Mouse (Mus musculus) heart, embryonic 11.5 days (tissue): ENCODE measurements around the gene AI597479. TPM values are rescaled to one million over a fixed set of nuclear protein-coding genes. Genes with fewer than 3 reads are reported as not detected.
"Not testable (repeated sequence)": the region's sequence is repeated elsewhere in the genome, so short reads cannot be mapped to it uniquely, and the experiment has no call there.

ENCODE experiments used
- ATAC-seq: fragments of 200-750 bp; cut with Nextera tagmentation; replicated peaks from 2 replicates; pipeline ENCODE4 v1.8.0; 2017; ENCODE audit warnings: moderate library complexity; ENCODE audit not compliant: insufficient number of reproducible peaks, low FRiP score, low TSS enrichment
- H3K27ac ChIP-seq: fragments of 300-500 bp; sonication (generic); 2 replicates; pipeline ENCODE4 v1.5.1; 2014; ENCODE audit warnings: mild to moderate bottlenecking, low read depth, low read length
- H3K27me3 ChIP-seq: fragments of 300-500 bp; sonication (generic); 2 replicates; pipeline ENCODE4 v1.6.1; 2014; ENCODE audit warnings: mild to moderate bottlenecking, low read length, mixed read lengths; ENCODE audit not compliant: control insufficient read depth, insufficient read depth
- H3K36me3 ChIP-seq: fragments of 300-500 bp; sonication (generic); 2 replicates; pipeline ENCODE4 v1.6.1; 2014; ENCODE audit warnings: mild to moderate bottlenecking, low read length, moderate library complexity, mixed read lengths; ENCODE audit not compliant: control insufficient read depth, insufficient read depth
- H3K4me1 ChIP-seq: fragments of 300-500 bp; sonication (generic); 2 replicates; pipeline ENCODE4 v1.6.1; 2014; ENCODE audit warnings: low read length; ENCODE audit not compliant: control insufficient read depth, insufficient read depth
- H3K4me2 ChIP-seq: fragments of 300-500 bp; sonication (generic); 2 replicates; pipeline ENCODE4 v1.6.1; 2014; ENCODE audit warnings: mild to moderate bottlenecking, moderate library complexity
- H3K4me3 ChIP-seq: fragments of 300-500 bp; sonication (generic); 2 replicates; pipeline ENCODE4 v1.5.1; 2014; ENCODE audit warnings: low read depth, low read length
- H3K9ac ChIP-seq: fragments of 300-500 bp; sonication (generic); 2 replicates; pipeline ENCODE4 v1.6.1; 2014; ENCODE audit warnings: mild to moderate bottlenecking, low read depth, low read length, moderate library complexity
- H3K9me3 ChIP-seq: fragments of 300-500 bp; sonication (generic); replicated peaks from 2 replicates; pipeline ENCODE4 v1.6.1; 2016; ENCODE audit warnings: low read length; ENCODE audit not compliant: control insufficient read depth
- WGBS: fragments of 180-500 bp; shearing (Covaris S2); extraction: QIAGEN DNeasy Blood & Tissue Kit; methylation state at CpG from one replicate; pipeline ENCODE4 v1.1.7; 2014; ENCODE audit not compliant: insufficient replicate concordance; 5-methylcytosine and 5-hydroxymethylcytosine counted together
- polyA plus RNA-seq: library from polyadenylated mRNA; unstranded; fragments of >200 nt; fragmentation: Nextera tagmentation; extraction: Ambion mirVana; gene quantifications from 2 replicates; pipeline ENCODE4 v1.2.1, GENCODE M21; 2014

Gene AI597479
- polyA plus RNA-seq, 1 experiment from 2014 or later: 22.4 TPM

DNA sequence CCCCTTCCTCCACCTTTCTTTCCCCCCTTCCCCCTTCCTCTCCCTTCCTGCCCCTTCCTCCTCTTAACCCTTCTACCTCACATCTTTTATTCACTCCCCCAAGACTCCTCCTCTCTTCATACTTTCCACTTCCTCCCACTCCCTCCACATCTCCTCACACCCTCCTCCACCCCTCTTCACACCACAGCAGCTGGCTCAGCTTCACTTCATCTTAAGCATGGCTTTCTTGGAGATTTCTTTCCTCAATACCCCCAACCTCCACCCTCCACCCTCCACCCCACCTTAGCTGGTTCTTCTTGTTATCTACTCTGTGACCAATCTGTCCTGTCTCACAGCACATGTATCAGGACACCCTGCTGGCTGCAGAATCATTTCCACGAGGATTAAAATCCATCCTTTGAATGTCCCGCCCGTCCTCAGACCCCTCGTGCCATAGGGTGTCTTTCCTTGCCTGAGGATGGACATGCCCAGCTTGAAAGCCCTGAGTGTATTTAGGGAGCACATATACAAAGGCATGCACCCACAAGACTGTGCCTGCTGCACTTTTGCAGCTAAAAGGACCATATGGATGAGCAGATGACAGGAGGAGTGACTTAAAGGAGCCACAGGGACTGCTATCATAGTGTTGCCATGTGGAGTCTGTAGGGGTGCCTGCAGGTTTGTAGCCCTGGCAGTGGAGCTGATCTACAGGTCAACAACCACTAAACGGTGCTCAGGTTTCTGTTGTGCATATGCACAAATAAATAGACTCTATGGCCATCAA lies 31.9 kb downstream of the AI597479 start:
- H3K9ac ChIP-seq: no peak overlapping the region
- 69% methylated on average over 5 of the region's 5 CpGs for WGBS
- ATAC-seq: no peak
- H3K27ac ChIP-seq: no peak overlapping the region
- H3K9me3 ChIP-seq: no peaks in the 10 kb centered on the region
- H3K4me3 ChIP-seq: no peak overlapping the region
- H3K4me2 ChIP-seq: no peak overlapping the region
- peaks cover 17% of the 10 kb centered on the region for H3K4me1 ChIP-seq
- H3K36me3 ChIP-seq: peaks cover 19% of the 10 kb centered on the region
- H3K27me3 ChIP-seq: no peaks in the 10 kb centered on the region

DNA sequence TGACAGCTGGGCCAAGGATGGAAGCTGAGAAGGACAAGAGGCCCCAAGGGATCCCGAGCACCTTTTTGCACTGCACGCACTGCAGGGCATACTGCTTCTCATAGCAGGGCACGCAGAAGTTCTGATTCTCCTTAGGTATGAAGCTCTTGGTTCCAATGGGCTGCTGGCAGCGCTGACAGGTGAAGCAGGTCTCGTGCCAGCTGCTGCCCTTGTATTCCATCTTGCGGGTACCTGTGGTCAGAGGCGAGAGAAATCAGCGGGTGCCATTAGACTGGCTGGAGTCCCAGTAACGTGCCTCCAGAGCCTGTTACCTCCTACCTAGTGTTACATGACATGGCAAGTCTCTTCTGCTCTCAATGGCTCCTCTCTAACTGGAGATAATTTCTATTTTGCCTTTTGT lies 33.1 kb downstream of the AI597479 start:
- H3K4me2 ChIP-seq: no peak overlapping the region
- ATAC-seq: no peak
- WGBS: 84% methylated on average over 9 of the region's 9 CpGs
- peaks cover 17% of the 10 kb centered on the region for H3K4me1 ChIP-seq
- no peak overlapping the region for H3K27ac ChIP-seq
- H3K9me3 ChIP-seq: no peaks in the 10 kb centered on the region
- H3K36me3 ChIP-seq: peaks cover 28% of the 10 kb centered on the region
- no peaks in the 10 kb centered on the region for H3K27me3 ChIP-seq
- no peak overlapping the region for H3K9ac ChIP-seq
- H3K4me3 ChIP-seq: no peak overlapping the region

DNA sequence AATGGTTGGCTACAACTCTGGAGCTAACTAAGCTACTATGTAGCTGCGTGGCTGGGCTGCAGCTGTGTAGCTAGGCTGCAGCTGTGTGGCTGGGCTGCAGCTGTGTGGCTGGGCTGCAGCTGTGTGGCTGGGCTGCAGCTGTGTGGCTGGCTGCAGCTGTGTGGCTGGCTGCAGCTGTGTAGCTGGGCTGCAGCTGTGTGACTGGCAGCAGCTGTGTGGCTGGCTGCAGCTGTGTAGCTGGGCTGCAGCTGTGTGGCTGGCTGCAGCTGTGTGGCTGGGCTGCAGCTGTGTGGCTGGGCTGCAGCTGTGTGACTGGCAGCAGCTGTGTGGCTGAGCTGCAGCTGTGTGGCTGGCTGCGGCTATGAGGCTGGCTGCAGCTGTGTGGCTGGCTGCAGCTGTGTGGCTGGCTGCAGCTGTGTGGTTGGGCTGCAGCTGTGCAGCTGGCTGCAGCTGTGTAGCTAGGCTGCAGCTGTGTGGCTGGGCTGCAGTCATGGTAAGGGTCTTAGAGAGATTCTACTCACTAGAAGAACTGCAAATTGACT lies 38.0 kb downstream of the AI597479 start:
- H3K27me3 ChIP-seq, H3K4me2 ChIP-seq, H3K4me1 ChIP-seq, H3K27ac ChIP-seq, H3K4me3 ChIP-seq, H3K9ac ChIP-seq, ATAC-seq, H3K9me3 ChIP-seq: not testable (repeated sequence)
- peaks cover 18% of the 10 kb centered on the region for H3K36me3 ChIP-seq
- 75% methylated on average over 2 of the region's 2 CpGs for WGBS

DNA sequence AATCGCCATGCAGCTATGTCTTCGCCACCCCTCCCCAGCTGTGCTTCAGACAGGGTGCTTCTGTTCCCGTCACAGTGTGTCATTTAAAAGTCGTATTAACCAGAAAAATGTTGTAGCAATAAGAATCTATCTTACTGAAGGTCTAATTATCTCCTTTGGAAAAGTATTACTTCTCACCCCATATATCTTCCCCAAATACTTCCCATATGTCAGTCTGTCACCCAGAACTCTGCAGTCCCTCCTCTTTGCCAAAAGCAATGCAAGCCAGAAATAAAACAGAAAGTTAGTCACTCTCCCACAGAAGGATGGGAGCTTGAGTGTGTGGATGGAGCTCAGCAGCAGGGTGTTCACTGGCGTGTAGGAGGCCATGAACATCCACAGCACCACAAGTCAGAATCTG lies 38.8 kb downstream of the AI597479 start:
- WGBS: 81% methylated on average over 5 of the region's 5 CpGs
- Histone ChIP-seq H3K4me3 (no peak overlapping the region), H3K9me3 (no peaks in the 10 kb centered on the region), H3K27ac (no peak overlapping the region), H3K27me3 (no peaks in the 10 kb centered on the region), H3K36me3 (peaks cover 16% of the 10 kb centered on the region), H3K4me2 (no peak overlapping the region), H3K9ac (no peak overlapping the region), H3K4me1 (peaks cover 8% of the 10 kb centered on the region; the same call in 1 of the 2 replicates)
- ATAC-seq: no peak

DNA sequence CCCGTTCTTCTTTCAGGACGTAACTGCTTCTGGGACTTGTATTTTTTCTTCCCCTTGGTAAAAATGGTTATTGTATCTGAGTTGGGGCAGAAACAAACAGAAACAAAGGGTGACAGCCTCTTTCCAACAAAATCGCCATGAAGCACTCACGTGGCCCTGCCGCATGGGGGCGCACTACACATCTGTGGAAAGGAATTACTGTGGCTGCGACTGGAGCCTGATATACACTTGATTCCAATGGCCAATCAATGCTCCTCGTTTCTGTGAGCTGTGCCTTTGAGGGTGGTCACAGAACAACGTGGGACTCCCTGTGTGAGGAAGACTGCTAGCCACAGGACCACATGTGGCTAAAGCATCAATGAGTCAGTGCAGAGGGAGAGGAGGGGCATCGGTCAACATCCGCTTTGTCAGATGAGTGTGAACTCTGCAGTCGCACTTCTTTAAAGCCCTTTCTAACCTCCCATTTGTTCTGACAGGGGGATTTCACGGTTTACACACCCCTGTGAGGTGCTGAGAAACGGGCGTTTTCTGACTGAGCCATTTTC lies 39.8 kb downstream of the AI597479 start:
- 67% methylated on average over 15 of the region's 15 CpGs for WGBS
- Histone ChIP-seq H3K4me3 (no peak overlapping the region), H3K4me1 (peaks cover 10% of the 10 kb centered on the region; the same call in 1 of the 2 replicates), H3K9ac (no peak overlapping the region), H3K4me2 (no peak overlapping the region), H3K27ac (no peak overlapping the region), H3K36me3 (peaks cover 16% of the 10 kb centered on the region), H3K27me3 (no peaks in the 10 kb centered on the region), H3K9me3 (no peaks in the 10 kb centered on the region)
- ATAC-seq: no peak

DNA sequence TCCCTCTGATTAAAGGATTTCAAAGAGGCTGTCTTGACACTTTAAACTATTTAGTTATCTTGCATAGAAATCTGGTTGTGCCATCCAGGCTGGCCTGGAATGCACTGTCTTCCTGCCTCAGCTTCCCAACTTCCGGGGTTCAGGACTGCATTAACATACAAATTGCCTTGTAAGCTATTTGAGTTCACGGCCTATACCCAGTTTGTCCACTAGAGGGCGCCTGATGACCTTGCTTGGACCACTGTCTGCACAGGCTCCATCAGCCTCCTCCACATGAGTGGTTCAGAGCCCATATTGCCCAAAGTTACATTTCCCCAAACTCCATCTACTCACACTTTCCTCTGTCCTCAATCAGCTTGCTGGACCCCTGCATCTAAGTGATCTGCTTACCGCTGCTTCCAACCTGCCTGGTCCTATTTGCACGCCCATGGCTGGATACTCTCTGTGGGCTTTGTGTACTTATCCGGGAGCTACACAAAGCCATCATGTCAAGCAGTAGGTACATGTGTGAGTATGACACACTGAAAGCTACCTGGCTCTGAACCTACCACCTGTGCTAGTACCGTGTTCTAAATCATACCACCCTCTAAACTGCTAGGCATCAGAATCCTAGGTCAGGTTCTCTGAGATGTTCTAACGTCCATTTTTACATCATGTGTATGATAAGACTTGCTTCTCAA lies 41.2 kb downstream of the AI597479 start:
- Histone ChIP-seq H3K27me3 (no peaks in the 10 kb centered on the region), H3K4me2 (no peak overlapping the region), H3K4me1 (peaks cover 13% of the 10 kb centered on the region; the same call in 1 of the 2 replicates), H3K9ac (no peak overlapping the region), H3K9me3 (no peaks in the 10 kb centered on the region), H3K36me3 (peaks cover 16% of the 10 kb centered on the region), H3K27ac (no peak overlapping the region), H3K4me3 (no peak overlapping the region)
- WGBS: 46% methylated on average over 8 of the region's 8 CpGs
- ATAC-seq: no peak

DNA sequence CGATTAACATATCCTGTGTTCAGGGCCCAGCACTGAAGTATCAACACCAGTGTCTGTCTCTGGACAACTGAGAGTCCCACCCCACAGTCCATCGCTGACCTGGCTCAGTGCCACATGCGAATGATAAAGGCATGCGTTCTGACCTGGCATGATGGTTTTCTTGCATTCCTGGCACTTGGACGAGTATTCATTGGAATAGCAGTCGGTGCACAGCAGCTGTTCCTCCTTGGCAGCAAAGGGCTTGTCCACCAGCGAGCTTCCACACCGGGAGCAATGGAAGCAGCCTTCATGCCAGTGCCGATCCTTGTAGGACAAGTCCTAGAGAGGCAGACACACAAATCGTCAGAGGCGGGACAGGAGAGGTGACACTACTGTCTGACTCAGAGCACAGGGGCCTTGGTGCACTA lies 43.0 kb downstream of the AI597479 start:
- Histone ChIP-seq H3K9me3 (no peaks in the 10 kb centered on the region), H3K4me2 (no peak overlapping the region), H3K27ac (peak overlapping the region; percentile 41; the same call in 1 of the 2 replicates), H3K9ac (no peak overlapping the region), H3K4me1 (peaks cover 16% of the 10 kb centered on the region), H3K27me3 (no peaks in the 10 kb centered on the region), H3K4me3 (no peak overlapping the region), H3K36me3 (peaks cover 8% of the 10 kb centered on the region)
- WGBS: 67% methylated on average over 11 of the region's 11 CpGs
- no peak for ATAC-seq

DNA sequence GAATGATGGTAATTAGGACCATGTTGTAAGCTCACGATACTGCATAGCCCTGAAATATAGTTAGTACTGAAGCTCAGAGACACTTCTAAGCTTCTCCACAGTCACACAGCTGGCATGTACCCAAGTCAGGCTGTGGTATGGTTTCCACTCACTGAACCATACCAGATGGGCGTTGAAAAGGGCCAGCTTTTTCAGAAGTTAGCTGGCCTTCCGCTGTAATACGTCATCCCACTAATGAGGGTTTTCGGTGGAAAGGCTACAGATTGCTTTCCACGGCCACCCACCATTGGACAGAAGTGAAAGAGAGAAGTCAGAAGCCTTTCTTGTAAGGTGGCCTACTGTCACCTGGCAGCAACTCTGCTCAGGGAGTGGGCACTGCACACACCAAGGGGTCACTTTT lies 44.3 kb downstream of the AI597479 start:
- Histone ChIP-seq H3K36me3 (peaks cover 7% of the 10 kb centered on the region), H3K9ac (no peak overlapping the region), H3K4me1 (peaks cover 16% of the 10 kb centered on the region), H3K4me3 (no peak overlapping the region), H3K9me3 (no peaks in the 10 kb centered on the region), H3K27me3 (no peaks in the 10 kb centered on the region), H3K4me2 (no peak overlapping the region), H3K27ac (no peak overlapping the region)
- no peak for ATAC-seq
- WGBS: 85% methylated on average over 6 of the region's 6 CpGs
